In genomic region chr7:78680871-78681270, GRCm38 (mm10) we compare ENCODE assay signal across 14 mouse cellular contexts. TPM values are rescaled to one million over a fixed set of nuclear protein-coding genes. Genes with fewer than 3 reads are reported as not detected.
"Had no signal": no experiment of that assay in that cellular context is flagged by ENCODE, and none has a peak within 500 bp of the region (broad histone marks: within the 10 kb centered on the region; RNA-seq: fewer than 3 reads in every experiment).

No protein-coding gene starts in this region.

- H3K4me2 ChIP-seq: liver, embryonic 11.5 days; liver, embryonic 15.5 days; neural tube, embryonic 12.5 days; stomach, embryonic 15.5 days had no signal

- DNase-seq: kidney, postnatal 25 days; lung, adult 2 months; lung, postnatal 36 days; midbrain, embryonic 14.5 days; right cerebral cortex, postnatal 14 days; thymus, adult 2 months; thymus, postnatal 25 days had no signal

- H3K27me3 ChIP-seq: liver, embryonic 15.5 days; neural tube, embryonic 12.5 days; stomach, embryonic 15.5 days had no signal

- H3K9ac ChIP-seq: liver, embryonic 15.5 days; neural tube, embryonic 12.5 days; stomach, embryonic 15.5 days had no signal

- ATAC-seq: lung, postnatal 0 days had no signal

- H3K4me3 ChIP-seq: limb, embryonic 10.5 days; liver, embryonic 15.5 days; neural tube, embryonic 12.5 days; stomach, embryonic 15.5 days had no signal

- H3K36me3 ChIP-seq: limb, embryonic 10.5 days; liver, embryonic 15.5 days; neural tube, embryonic 12.5 days; stomach, embryonic 15.5 days had no signal

- H3K9me3 ChIP-seq: limb, embryonic 10.5 days; liver, embryonic 15.5 days; neural tube, embryonic 12.5 days; stomach, embryonic 15.5 days had no signal

- H3K27ac ChIP-seq: limb, embryonic 10.5 days; liver, embryonic 15.5 days; neural tube, embryonic 12.5 days; stomach, embryonic 15.5 days had no signal

- H3K4me1 ChIP-seq: limb, embryonic 10.5 days; liver, embryonic 15.5 days; neural tube, embryonic 12.5 days; stomach, embryonic 15.5 days had no signal

RNA-seq across cellular contexts. Expression of gene Ntrk3, which starts 56.9 kb away (rescaled TPM):
- total RNA-seq: megakaryocyte progenitor cell, adult 5-6 weeks had no signal
